Mouse (Mus musculus): Measurements from ENCODE around the gene Srsf4. TPM values are rescaled to one million over a fixed set of nuclear protein-coding genes. Genes with fewer than 3 reads are reported as not detected.

The Srsf4 gene
- polyA plus RNA-seq (2015; fragmentation: Nextera tagmentation; extraction: Ambion mirVana), result 166 and 168 TPM in 2 replicates

GRCm38 (mm10) chr4:131873293-131874168 is at the start of gene Srsf4:
Gene Srsf4, plus strand, starts transcription at chr4:131873617.
- under 1% methylated on average over 97 of the region's 116 CpGs for WGBS
- peaks cover 47% of the 10 kb centered on the region for H3K4me1 ChIP-seq
- H3K27me3 ChIP-seq, result no peaks in the 10 kb centered on the region
- H3K9ac ChIP-seq, result peak within 1 kb of the TSS; percentile 100
- peak within 1 kb of the TSS; percentile 95 for H3K4me2 ChIP-seq
- no peaks in the 10 kb centered on the region for H3K36me3 ChIP-seq (ENCODE audit: poor library complexity, severe bottlenecking)
- H3K27ac ChIP-seq, result peak within 1 kb of the TSS; percentile 100
- no peaks in the 10 kb centered on the region for H3K9me3 ChIP-seq (replicated peaks)
- peak within 1 kb of the TSS; percentile 95 for H3K4me3 ChIP-seq
- ATAC-seq, result peak; percentile 95

- Histone ChIP-seq H3K9ac (no peak overlapping the region), H3K36me3 (ENCODE audit: poor library complexity, severe bottlenecking) (peaks cover 6% of the 10 kb centered on the region; the same call in 1 of the 2 replicates), H3K27ac (no peak overlapping the region), H3K4me1 (peaks cover 48% of the 10 kb centered on the region), H3K9me3 (replicated peaks) (no peaks in the 10 kb centered on the region), H3K4me3 (no peak overlapping the region), H3K4me2 (no peak overlapping the region), H3K27me3 (no peaks in the 10 kb centered on the region)
- WGBS, result 4% methylated on average over 3 of the region's 3 CpGs
- no peak for ATAC-seq
Observed at GRCm38 (mm10) chr4:131824939-131825338, 48.5 kb upstream of the Srsf4 start.

GRCm38 (mm10) chr4:131825830-131826229 is 47.6 kb upstream of the Srsf4 start:
- peaks cover 53% of the 10 kb centered on the region for H3K4me1 ChIP-seq
- H3K27me3 ChIP-seq, result no peaks in the 10 kb centered on the region
- WGBS, result 38% methylated on average over 8 of the region's 8 CpGs
- no peak overlapping the region for H3K4me3 ChIP-seq
- H3K9ac ChIP-seq, result no peak overlapping the region
- no peak overlapping the region for H3K27ac ChIP-seq
- no peak overlapping the region for H3K4me2 ChIP-seq
- no peak for ATAC-seq
- no peaks in the 10 kb centered on the region for H3K36me3 ChIP-seq (ENCODE audit: poor library complexity, severe bottlenecking)
- no peaks in the 10 kb centered on the region for H3K9me3 ChIP-seq (replicated peaks)

- no peaks in the 10 kb centered on the region for H3K36me3 ChIP-seq (ENCODE audit: poor library complexity, severe bottlenecking)
- peaks cover 52% of the 10 kb centered on the region for H3K4me1 ChIP-seq
- H3K27ac ChIP-seq, result no peak overlapping the region
- ATAC-seq, result no peak
- 0 out of 2 replicates have a peak overlapping the region, but pooled peaks have one; percentile 10 for H3K9ac ChIP-seq
- no peak overlapping the region for H3K4me3 ChIP-seq
- WGBS, result 2% methylated on average over 6 of the region's 6 CpGs
- H3K4me2 ChIP-seq, result no peak overlapping the region
- no peaks in the 10 kb centered on the region for H3K27me3 ChIP-seq
- H3K9me3 ChIP-seq (replicated peaks), result no peaks in the 10 kb centered on the region
Observed at GRCm38 (mm10) chr4:131826905-131827304, 46.5 kb upstream of the Srsf4 start.

GRCm38 (mm10) chr4:131829123-131829522 is 44.3 kb upstream of the Srsf4 start:
- Histone ChIP-seq H3K4me1 (peaks cover 66% of the 10 kb centered on the region), H3K9ac (no peak overlapping the region), H3K9me3 (replicated peaks) (no peaks in the 10 kb centered on the region), H3K4me2 (no peak overlapping the region), H3K27ac (no peak overlapping the region), H3K27me3 (no peaks in the 10 kb centered on the region), H3K4me3 (no peak overlapping the region), H3K36me3 (ENCODE audit: poor library complexity, severe bottlenecking) (no peaks in the 10 kb centered on the region)
- WGBS, result 76% methylated on average over 8 of the region's 8 CpGs
- no peak for ATAC-seq

GRCm38 (mm10) chr4:131831546-131832045 is 41.8 kb upstream of the Srsf4 start:
- H3K4me1 ChIP-seq, result peaks cover 77% of the 10 kb centered on the region
- 80% methylated on average over 5 of the region's 5 CpGs for WGBS
- no peaks in the 10 kb centered on the region for H3K36me3 ChIP-seq (ENCODE audit: poor library complexity, severe bottlenecking)
- no peak overlapping the region for H3K4me2 ChIP-seq
- no peak overlapping the region for H3K27ac ChIP-seq
- no peak for ATAC-seq
- no peak overlapping the region for H3K9ac ChIP-seq
- no peak overlapping the region for H3K4me3 ChIP-seq
- H3K27me3 ChIP-seq, result peaks cover 13% of the 10 kb centered on the region
- H3K9me3 ChIP-seq (replicated peaks), result no peaks in the 10 kb centered on the region

GRCm38 (mm10) chr4:131832759-131833407 is 40.5 kb upstream of the Srsf4 start:
- H3K27ac ChIP-seq, result no peak overlapping the region
- H3K4me2 ChIP-seq, result no peak overlapping the region
- peaks cover 78% of the 10 kb centered on the region for H3K4me1 ChIP-seq
- H3K9ac ChIP-seq, result no peak overlapping the region
- no peaks in the 10 kb centered on the region for H3K36me3 ChIP-seq (ENCODE audit: poor library complexity, severe bottlenecking)
- H3K27me3 ChIP-seq, result peaks cover 17% of the 10 kb centered on the region
- ATAC-seq, result no peak
- H3K9me3 ChIP-seq (replicated peaks), result no peaks in the 10 kb centered on the region
- no peak overlapping the region for H3K4me3 ChIP-seq
- WGBS, result 80% methylated on average over 3 of the region's 3 CpGs

- Histone ChIP-seq H3K27me3 (peaks cover 17% of the 10 kb centered on the region), H3K9me3 (replicated peaks) (no peaks in the 10 kb centered on the region), H3K27ac (peak overlapping the region; percentile 46; the same call in 1 of the 2 replicates), H3K4me1 (peaks cover 81% of the 10 kb centered on the region), H3K9ac (peak overlapping the region; percentile 27; the same call in 1 of the 2 replicates), H3K36me3 (ENCODE audit: poor library complexity, severe bottlenecking) (no peaks in the 10 kb centered on the region), H3K4me2 (no peak overlapping the region), H3K4me3 (no peak overlapping the region)
- 29% methylated on average over 9 of the region's 9 CpGs for WGBS
- no peak for ATAC-seq
Observed at GRCm38 (mm10) chr4:131833971-131834609, 39.3 kb upstream of the Srsf4 start.

- Histone ChIP-seq H3K27me3 (peaks cover 34% of the 10 kb centered on the region), H3K4me3 (peak overlapping the region; percentile 74), H3K36me3 (ENCODE audit: poor library complexity, severe bottlenecking) (no peaks in the 10 kb centered on the region), H3K9me3 (replicated peaks) (no peaks in the 10 kb centered on the region), H3K4me1 (peaks cover 62% of the 10 kb centered on the region), H3K9ac (peak overlapping the region; percentile 90), H3K27ac (no peak overlapping the region), H3K4me2 (peak overlapping the region; percentile 98)
- ATAC-seq, result no peak
- under 1% methylated on average over 38 of the region's 39 CpGs for WGBS
Observed at GRCm38 (mm10) chr4:131836351-131836881, 37.0 kb upstream of the Srsf4 start.

- peaks cover 39% of the 10 kb centered on the region for H3K27me3 ChIP-seq
- H3K4me2 ChIP-seq, result peak overlapping the region; percentile 98
- peak overlapping the region; percentile 74 for H3K4me3 ChIP-seq
- H3K9ac ChIP-seq, result peak overlapping the region; percentile 90
- no peak overlapping the region for H3K27ac ChIP-seq
- under 1% methylated on average over 71 of the region's 76 CpGs for WGBS
- H3K9me3 ChIP-seq (replicated peaks), result no peaks in the 10 kb centered on the region
- ATAC-seq, result no peak
- H3K36me3 ChIP-seq (ENCODE audit: poor library complexity, severe bottlenecking), result no peaks in the 10 kb centered on the region
- peaks cover 57% of the 10 kb centered on the region for H3K4me1 ChIP-seq
Observed at GRCm38 (mm10) chr4:131836891-131837491, 36.4 kb upstream of the Srsf4 start.

- no peaks in the 10 kb centered on the region for H3K9me3 ChIP-seq (replicated peaks)
- under 1% methylated on average over 72 of the region's 72 CpGs for WGBS
- H3K9ac ChIP-seq, result peak within 1 kb of the TSS; percentile 90
- H3K4me1 ChIP-seq, result peaks cover 49% of the 10 kb centered on the region
- peak; percentile 89 for ATAC-seq
- H3K4me3 ChIP-seq, result peak within 1 kb of the TSS; percentile 74
- H3K27ac ChIP-seq, result no peak within 1 kb of the TSS; the same call in 1 of the 2 replicates
- H3K4me2 ChIP-seq, result peak within 1 kb of the TSS; percentile 98
- H3K36me3 ChIP-seq (ENCODE audit: poor library complexity, severe bottlenecking), result no peaks in the 10 kb centered on the region
- H3K27me3 ChIP-seq, result peaks cover 41% of the 10 kb centered on the region
Observed at GRCm38 (mm10) chr4:131837872-131838524, 35.4 kb upstream of the Srsf4 start, which contains the start of gene Ptpru. Gene Ptpru, minus strand, starts transcription at chr4:131838288.

All from forebrain, embryonic 13.5 days (tissue).